Mouse (Mus musculus) embryonic facial prominence, embryonic 13.5 days (tissue): ENCODE results near the gene Nav2. TPM values are rescaled to one million over a fixed set of nuclear protein-coding genes. Genes with fewer than 3 reads are reported as not detected.

Experiments used
- ATAC-seq: fragments of 200-750 bp; cut with Nextera tagmentation; 2 replicates; pipeline ENCODE4 v1.8.0; 2017; ENCODE audit warnings: low read depth; ENCODE audit not compliant: insufficient number of reproducible peaks, insufficient read depth, low FRiP score, low TSS enrichment
- H3K27ac ChIP-seq: fragments of 300-500 bp; sonication (generic); 2 replicates; pipeline ENCODE4 v1.5.1; 2015; ENCODE audit warnings: moderate library complexity, mild to moderate bottlenecking, inconsistent platforms
- H3K27me3 ChIP-seq: fragments of 300-500 bp; sonication (generic); 2 replicates; pipeline ENCODE4 v1.6.1; 2015; ENCODE audit warnings: mild to moderate bottlenecking, inconsistent platforms
- H3K36me3 ChIP-seq: fragments of 300-500 bp; sonication (generic); 2 replicates; pipeline ENCODE4 v1.6.1; 2015; ENCODE audit warnings: mild to moderate bottlenecking, inconsistent platforms
- H3K4me1 ChIP-seq: fragments of 300-500 bp; sonication (generic); 2 replicates; pipeline ENCODE4 v1.6.1; 2015; ENCODE audit warnings: inconsistent platforms
- H3K4me2 ChIP-seq: fragments of 300-500 bp; sonication (generic); 2 replicates; pipeline ENCODE4 v1.6.1; 2015; ENCODE audit warnings: moderate library complexity, mild to moderate bottlenecking, inconsistent platforms
- H3K4me3 ChIP-seq: fragments of 300-500 bp; sonication (generic); 2 replicates; pipeline ENCODE4 v1.5.1; 2015; ENCODE audit warnings: mild to moderate bottlenecking, inconsistent platforms
- H3K9ac ChIP-seq: fragments of 300-500 bp; sonication (generic); 2 replicates; pipeline ENCODE4 v1.6.1; 2015; ENCODE audit warnings: mild to moderate bottlenecking, inconsistent platforms
- H3K9me3 ChIP-seq: fragments of 300-500 bp; sonication (generic); 2 replicates; pipeline ENCODE4 v1.6.1; 2016; ENCODE audit warnings: inconsistent platforms
- WGBS: fragments of 180-500 bp; shearing (Covaris S2); methylation state at CpG from one replicate; pipeline ENCODE4 v1.1.7; 2015; ENCODE audit warnings: mixed read lengths; 5-methylcytosine and 5-hydroxymethylcytosine counted together
- polyA plus RNA-seq: library from polyadenylated mRNA; unstranded; fragments of >200 nt; fragmentation: Nextera tagmentation; extraction: Ambion mirVana; gene quantifications from 2 replicates; pipeline ENCODE4 v1.2.1, GENCODE M21; 2015

The Nav2 gene
- polyA plus RNA-seq, 1 experiment from 2014 or later = 22.1 TPM

- Histone ChIP-seq H3K9ac (no peak overlapping the region), H3K27ac (peak overlapping the region; percentile 58), H3K36me3 (no peaks in the 10 kb centered on the region), H3K9me3 (no peaks in the 10 kb centered on the region), H3K4me2 (no peak overlapping the region), H3K4me1 (peaks cover 54% of the 10 kb centered on the region), H3K4me3 (no peak overlapping the region), H3K27me3 (peaks cover 5% of the 10 kb centered on the region; the same call in 1 of the 2 replicates)
- WGBS = 38% methylated on average over 4 of the region's 4 CpGs
- ATAC-seq = no peak
Observed at GRCm38 (mm10) chr7:49330181-49330580, 421.7 kb downstream of the Nav2 start.

- H3K36me3 ChIP-seq = no peaks in the 10 kb centered on the region
- H3K4me3 ChIP-seq = no peak overlapping the region
- 43% methylated on average over 4 of the region's 4 CpGs for WGBS
- H3K27ac ChIP-seq = peak overlapping the region; percentile 49; the same call in 1 of the 2 replicates
- ATAC-seq = peak; percentile 35; the same call in 1 of the 2 replicates
- peaks cover 45% of the 10 kb centered on the region for H3K4me1 ChIP-seq
- no peak overlapping the region for H3K9ac ChIP-seq
- H3K9me3 ChIP-seq = no peaks in the 10 kb centered on the region
- no peaks in the 10 kb centered on the region for H3K27me3 ChIP-seq
- H3K4me2 ChIP-seq = no peak overlapping the region
Observed at GRCm38 (mm10) chr7:49331939-49332338, 423.4 kb downstream of the Nav2 start.

- WGBS = 73% methylated on average over 7 of the region's 7 CpGs
- peaks cover 41% of the 10 kb centered on the region for H3K4me1 ChIP-seq
- H3K4me2 ChIP-seq = no peak overlapping the region
Observed at GRCm38 (mm10) chr7:49332644-49333043, 424.1 kb downstream of the Nav2 start.

GRCm38 (mm10) chr7:49334163-49334562 lies 425.6 kb downstream of the Nav2 start:
- H3K4me1 ChIP-seq = peaks cover 34% of the 10 kb centered on the region
- no peaks in the 10 kb centered on the region for H3K36me3 ChIP-seq
- no peak overlapping the region for H3K4me2 ChIP-seq
- no peak for ATAC-seq
- no peak overlapping the region for H3K9ac ChIP-seq
- H3K4me3 ChIP-seq = no peak overlapping the region
- WGBS = 81% methylated on average over 5 of the region's 5 CpGs
- no peaks in the 10 kb centered on the region for H3K27me3 ChIP-seq
- no peak overlapping the region for H3K27ac ChIP-seq
- no peaks in the 10 kb centered on the region for H3K9me3 ChIP-seq

More at GRCm38 (mm10) chr7:49332644-49333043, 424.1 kb downstream of the Nav2 start:
- Histone ChIP-seq H3K9me3 (no peaks in the 10 kb centered on the region), H3K27me3 (no peaks in the 10 kb centered on the region), H3K9ac (no peak overlapping the region), H3K27ac (peak overlapping the region; percentile 49; the same call in 1 of the 2 replicates), H3K4me3 (no peak overlapping the region), H3K36me3 (no peaks in the 10 kb centered on the region)
- no peak for ATAC-seq

GRCm38 (mm10) chr7:49335056-49335455 lies 426.5 kb downstream of the Nav2 start:
- Histone ChIP-seq H3K27me3 (no peaks in the 10 kb centered on the region), H3K9ac (no peak overlapping the region), H3K36me3 (no peaks in the 10 kb centered on the region), H3K27ac (no peak overlapping the region), H3K4me3 (no peak overlapping the region), H3K4me2 (no peak overlapping the region), H3K9me3 (no peaks in the 10 kb centered on the region), H3K4me1 (peaks cover 28% of the 10 kb centered on the region)
- 62% methylated on average over 3 of the region's 3 CpGs for WGBS
- no peak for ATAC-seq

GRCm38 (mm10) chr7:49336725-49337124 lies 428.2 kb downstream of the Nav2 start:
- WGBS = 86% methylated on average over 8 of the region's 8 CpGs
- Histone ChIP-seq H3K4me1 (peaks cover 19% of the 10 kb centered on the region), H3K9me3 (no peaks in the 10 kb centered on the region), H3K9ac (no peak overlapping the region), H3K36me3 (no peaks in the 10 kb centered on the region), H3K27ac (no peak overlapping the region), H3K4me3 (no peak overlapping the region), H3K27me3 (no peaks in the 10 kb centered on the region), H3K4me2 (no peak overlapping the region)
- ATAC-seq = no peak

GRCm38 (mm10) chr7:49337710-49338109 lies 429.2 kb downstream of the Nav2 start:
- Histone ChIP-seq H3K27ac (no peak overlapping the region), H3K4me2 (no peak overlapping the region), H3K9ac (no peak overlapping the region), H3K36me3 (no peaks in the 10 kb centered on the region), H3K4me3 (no peak overlapping the region), H3K9me3 (no peaks in the 10 kb centered on the region), H3K4me1 (peaks cover 20% of the 10 kb centered on the region), H3K27me3 (no peaks in the 10 kb centered on the region; the same call in 1 of the 2 replicates)
- no peak for ATAC-seq
- WGBS = 12% methylated on average over 2 of the region's 2 CpGs

- H3K4me1 ChIP-seq = peaks cover 34% of the 10 kb centered on the region
- no peak overlapping the region for H3K27ac ChIP-seq
- H3K27me3 ChIP-seq = peaks cover 7% of the 10 kb centered on the region; the same call in 1 of the 2 replicates
- H3K9me3 ChIP-seq = no peaks in the 10 kb centered on the region
- H3K9ac ChIP-seq = no peak overlapping the region
- H3K4me2 ChIP-seq = no peak overlapping the region
- WGBS = 81% methylated on average over 3 of the region's 3 CpGs
- no peak overlapping the region for H3K4me3 ChIP-seq
- ATAC-seq = no peak
- no peaks in the 10 kb centered on the region for H3K36me3 ChIP-seq
Observed at GRCm38 (mm10) chr7:49339953-49340352, 431.4 kb downstream of the Nav2 start.

- H3K9me3 ChIP-seq = no peaks in the 10 kb centered on the region
- no peaks in the 10 kb centered on the region for H3K36me3 ChIP-seq
- H3K4me2 ChIP-seq = no peak overlapping the region
- ATAC-seq = no peak
- WGBS = 61% methylated on average over 5 of the region's 5 CpGs
- H3K27me3 ChIP-seq = peaks cover 7% of the 10 kb centered on the region; the same call in 1 of the 2 replicates
- no peak overlapping the region for H3K9ac ChIP-seq
- no peak overlapping the region for H3K4me3 ChIP-seq
- H3K4me1 ChIP-seq = peaks cover 34% of the 10 kb centered on the region
- no peak overlapping the region for H3K27ac ChIP-seq
Observed at GRCm38 (mm10) chr7:49341151-49341918, 432.8 kb downstream of the Nav2 start.

GRCm38 (mm10) chr7:49341919-49342529 lies 433.5 kb downstream of the Nav2 start:
- WGBS = 80% methylated on average over 2 of the region's 2 CpGs
- Histone ChIP-seq H3K9ac (no peak overlapping the region), H3K4me2 (peak overlapping the region; percentile 46; the same call in 1 of the 2 replicates), H3K9me3 (no peaks in the 10 kb centered on the region), H3K4me1 (peaks cover 34% of the 10 kb centered on the region), H3K27me3 (peaks cover 7% of the 10 kb centered on the region; the same call in 1 of the 2 replicates), H3K27ac (peak overlapping the region; percentile 78; the same call in 1 of the 2 replicates), H3K4me3 (no peak overlapping the region), H3K36me3 (no peaks in the 10 kb centered on the region)
- ATAC-seq = no peak

GRCm38 (mm10) chr7:49342556-49343080 lies 434.1 kb downstream of the Nav2 start:
- ATAC-seq = no peak
- H3K27ac ChIP-seq = peak overlapping the region; percentile 78
- H3K4me3 ChIP-seq = no peak overlapping the region
- H3K9me3 ChIP-seq = no peaks in the 10 kb centered on the region
- H3K4me2 ChIP-seq = peak overlapping the region; percentile 46
- H3K9ac ChIP-seq = 0 out of 2 replicates have a peak overlapping the region, but pooled peaks have one; percentile 16
- H3K4me1 ChIP-seq = peaks cover 33% of the 10 kb centered on the region
- peaks cover 11% of the 10 kb centered on the region for H3K27me3 ChIP-seq
- no peaks in the 10 kb centered on the region for H3K36me3 ChIP-seq
- 35% methylated on average over 13 of the region's 13 CpGs for WGBS
